Comparison of ENCODE assay signal across 11 mouse cellular contexts in genomic region chr6:61068117-61068489, GRCm38 (mm10).
A peak's percentile ranks its signal among the peaks of the same experiment; 100 is the strongest.
DNase-seq lines count a peak whose midpoint lies in the region; ATAC-seq lines count a peak whose summit lies in the region.
"Had no signal": no experiment of that assay in that cellular context is flagged by ENCODE, and none has a peak within 500 bp of the region (broad histone marks: within the 10 kb centered on the region; RNA-seq: fewer than 3 reads in every experiment).

No protein-coding gene starts in this region.

- no peak for ATAC-seq in lung, embryonic 16.5 days (ENCODE audit: low read depth)
- peak; percentile 42; the same call in 1 of the 2 replicates for ATAC-seq in forebrain, embryonic 13.5 days
- no peak for ATAC-seq in midbrain, embryonic 13.5 days
- no peak for ATAC-seq in inflammation-experienced regulatory T-cells, adult 6 months

- 36% methylated on average over 1 of the region's 1 CpGs for WGBS in lung, embryonic 16.5 days
- 4% methylated on average over 1 of the region's 1 CpGs for WGBS in embryonic facial prominence, embryonic 10.5 days
- 0% methylated on average over 1 of the region's 1 CpGs for WGBS in forebrain, embryonic 13.5 days
- 4% methylated on average over 1 of the region's 1 CpGs for WGBS in midbrain, embryonic 13.5 days

- no peak for DNase-seq in lung, postnatal 4 days
- no peak for DNase-seq in embryonic facial prominence, embryonic 10.5 days (ENCODE audit: low spot score)
- DNase-seq in right cerebral cortex, postnatal 14 days: no peak
- no peak for DNase-seq in layer of hippocampus, adult 8-10 months (ENCODE audit: low spot score in 2 of 2)
- DNase-seq: thymus, postnatal 36 days had no signal

- no peaks in the 10 kb centered on the region for H3K36me3 ChIP-seq in lung, embryonic 16.5 days (ENCODE audit: control insufficient read depth, insufficient read depth, low read length)
- H3K36me3 ChIP-seq in embryonic facial prominence, embryonic 10.5 days (replicated peaks): no peaks in the 10 kb centered on the region
- no peaks in the 10 kb centered on the region for H3K36me3 ChIP-seq in forebrain, embryonic 13.5 days (ENCODE audit: poor library complexity, severe bottlenecking)
- H3K36me3 ChIP-seq in midbrain, embryonic 13.5 days: no peaks in the 10 kb centered on the region
- H3K36me3 ChIP-seq: G1E had no signal

- no peaks in the 10 kb centered on the region for H3K9me3 ChIP-seq in lung, embryonic 16.5 days (ENCODE audit: control insufficient read depth, low read length)
- no peaks in the 10 kb centered on the region for H3K9me3 ChIP-seq in embryonic facial prominence, embryonic 10.5 days
- no peaks in the 10 kb centered on the region for H3K9me3 ChIP-seq in forebrain, embryonic 13.5 days (replicated peaks)
- H3K9me3 ChIP-seq in midbrain, embryonic 13.5 days: no peaks in the 10 kb centered on the region
- H3K9me3 ChIP-seq: G1E had no signal

- no peaks in the 10 kb centered on the region for H3K27me3 ChIP-seq in lung, embryonic 16.5 days (ENCODE audit: control insufficient read depth, insufficient read depth, low read depth, low read length)
- H3K27me3 ChIP-seq in embryonic facial prominence, embryonic 10.5 days (replicated peaks; ENCODE audit: low read depth, poor library complexity, severe bottlenecking): no peaks in the 10 kb centered on the region
- no peaks in the 10 kb centered on the region for H3K27me3 ChIP-seq in forebrain, embryonic 13.5 days
- H3K27me3 ChIP-seq in midbrain, embryonic 13.5 days: no peaks in the 10 kb centered on the region

- no peak overlapping the region; the same call in 1 of the 2 replicates for H3K27ac ChIP-seq in lung, embryonic 16.5 days (ENCODE audit: low read length)
- H3K27ac ChIP-seq in embryonic facial prominence, embryonic 10.5 days (replicated peaks): peak overlapping the region; percentile 8; the same call in 1 of the 2 replicates
- H3K27ac ChIP-seq in forebrain, embryonic 13.5 days: no peak overlapping the region
- H3K27ac ChIP-seq in midbrain, embryonic 13.5 days: no peak overlapping the region
- H3K27ac ChIP-seq: macrophage had no signal

- no peak overlapping the region for H3K4me3 ChIP-seq in lung, embryonic 16.5 days (ENCODE audit: low read length)
- H3K4me3 ChIP-seq in embryonic facial prominence, embryonic 10.5 days: no peak overlapping the region; the same call in 1 of the 2 replicates
- H3K4me3 ChIP-seq in forebrain, embryonic 13.5 days: no peak overlapping the region
- no peak overlapping the region for H3K4me3 ChIP-seq in midbrain, embryonic 13.5 days (replicated peaks)

- no peak overlapping the region for H3K9ac ChIP-seq in lung, embryonic 16.5 days (ENCODE audit: low read length)
- H3K9ac ChIP-seq in forebrain, embryonic 13.5 days: no peak overlapping the region
- H3K9ac ChIP-seq in midbrain, embryonic 13.5 days (replicated peaks): no peak overlapping the region

- H3K4me1 ChIP-seq in lung, embryonic 16.5 days (replicated peaks; ENCODE audit: control insufficient read depth, insufficient read depth, low read length): 0 out of 2 replicates have a peak, but pooled peaks cover 4% of the 10 kb centered on the region
- peaks cover 47% of the 10 kb centered on the region for H3K4me1 ChIP-seq in embryonic facial prominence, embryonic 10.5 days
- peaks cover 30% of the 10 kb centered on the region for H3K4me1 ChIP-seq in forebrain, embryonic 13.5 days
- peaks cover 28% of the 10 kb centered on the region for H3K4me1 ChIP-seq in midbrain, embryonic 13.5 days (replicated peaks)

- peak overlapping the region; percentile 43 for H3K4me2 ChIP-seq in lung, embryonic 16.5 days (ENCODE audit: low read depth, low read length)
- H3K4me2 ChIP-seq in forebrain, embryonic 13.5 days: peak overlapping the region; percentile 36
- 0 out of 2 replicates have a peak overlapping the region, but pooled peaks have one; percentile 30 for H3K4me2 ChIP-seq in midbrain, embryonic 13.5 days (replicated peaks)
